Mouse (Mus musculus) embryonic facial prominence, embryonic 15.5 days (tissue): ENCODE data around the gene Aldh1a1. TPM values are rescaled to one million over a fixed set of nuclear protein-coding genes. Genes with fewer than 3 reads are reported as not detected.
"Not testable (repeated sequence)": the region's sequence is repeated elsewhere in the genome, so short reads cannot be mapped to it uniquely, and the experiment has no call there.

Source experiments
- ATAC-seq: fragments of 200-750 bp; cut with Nextera tagmentation; 2 replicates; pipeline ENCODE4 v1.8.0; 2017; ENCODE audit warnings: low read depth, moderate TSS enrichment; ENCODE audit not compliant: insufficient number of reproducible peaks, low FRiP score, low TSS enrichment
- H3K27ac ChIP-seq: fragments of 300-500 bp; sonication (generic); replicated peaks from 2 replicates; pipeline ENCODE4 v1.5.1; 2015; ENCODE audit warnings: mild to moderate bottlenecking, inconsistent platforms
- H3K27me3 ChIP-seq: fragments of 300-500 bp; sonication (generic); 2 replicates; pipeline ENCODE4 v1.6.1; 2015; ENCODE audit warnings: inconsistent platforms
- H3K36me3 ChIP-seq: fragments of 300-500 bp; sonication (generic); 2 replicates; pipeline ENCODE4 v1.6.1; 2015; ENCODE audit warnings: mild to moderate bottlenecking, inconsistent platforms
- H3K4me1 ChIP-seq: fragments of 300-500 bp; sonication (generic); 2 replicates; pipeline ENCODE4 v1.6.1; 2015; ENCODE audit warnings: inconsistent platforms
- H3K4me2 ChIP-seq: fragments of 300-500 bp; sonication (generic); replicated peaks from 2 replicates; pipeline ENCODE4 v1.6.1; 2015; ENCODE audit warnings: mild to moderate bottlenecking, inconsistent platforms
- H3K4me3 ChIP-seq: fragments of 300-500 bp; sonication (generic); replicated peaks from 2 replicates; pipeline ENCODE4 v1.5.1; 2015; ENCODE audit warnings: mild to moderate bottlenecking, inconsistent platforms
- H3K9ac ChIP-seq: fragments of 300-500 bp; sonication (generic); 2 replicates; pipeline ENCODE4 v1.6.1; 2015; ENCODE audit warnings: inconsistent platforms
- H3K9me3 ChIP-seq: fragments of 300-500 bp; sonication (generic); replicated peaks from 2 replicates; pipeline ENCODE4 v1.6.1; 2016; ENCODE audit warnings: inconsistent platforms
- WGBS: fragments of 180-500 bp; shearing (Covaris S2); methylation state at CpG from one replicate; pipeline ENCODE4 v1.1.7; 2015; 5-methylcytosine and 5-hydroxymethylcytosine counted together
- polyA plus RNA-seq: library from polyadenylated mRNA; unstranded; fragments of >200 nt; fragmentation: Nextera tagmentation; extraction: Ambion mirVana; gene quantifications from 2 replicates; pipeline ENCODE4 v1.2.1, GENCODE M21; 2015

Aldh1a1 gene
- polyA plus RNA-seq, 1 experiment from 2014 or later = 14.9 TPM

- Histone ChIP-seq H3K36me3 (no peaks in the 10 kb centered on the region), H3K9ac (no peak overlapping the region), H3K4me2 (no peak overlapping the region), H3K4me1 (no peaks in the 10 kb centered on the region), H3K27ac (no peak overlapping the region), H3K27me3 (no peaks in the 10 kb centered on the region), H3K4me3 (no peak overlapping the region), H3K9me3 (no peaks in the 10 kb centered on the region)
- no peak for ATAC-seq
- WGBS = 64% methylated on average over 3 of the region's 3 CpGs
Measured at GRCm38 (mm10) chr19:20601739-20602138, 109.2 kb downstream of the Aldh1a1 start.

- H3K27ac ChIP-seq = no peak overlapping the region
- H3K27me3 ChIP-seq = no peaks in the 10 kb centered on the region
- no peak overlapping the region for H3K4me2 ChIP-seq
- H3K4me3 ChIP-seq = no peak overlapping the region
- no peaks in the 10 kb centered on the region for H3K9me3 ChIP-seq
- WGBS = 53% methylated on average over 1 of the region's 1 CpGs
- no peaks in the 10 kb centered on the region for H3K36me3 ChIP-seq
- ATAC-seq = no peak
- H3K4me1 ChIP-seq = no peaks in the 10 kb centered on the region
- H3K9ac ChIP-seq = no peak overlapping the region
Measured at GRCm38 (mm10) chr19:20603212-20603611, 110.7 kb downstream of the Aldh1a1 start.

- H3K4me3 ChIP-seq = no peak overlapping the region
- no peak overlapping the region for H3K4me2 ChIP-seq
- 84% methylated on average over 2 of the region's 2 CpGs for WGBS
- no peak for ATAC-seq
- H3K4me1 ChIP-seq = no peaks in the 10 kb centered on the region
- no peaks in the 10 kb centered on the region for H3K9me3 ChIP-seq
- no peaks in the 10 kb centered on the region for H3K27me3 ChIP-seq
- H3K9ac ChIP-seq = no peak overlapping the region
- no peaks in the 10 kb centered on the region for H3K36me3 ChIP-seq
- H3K27ac ChIP-seq = no peak overlapping the region
Measured at GRCm38 (mm10) chr19:20603866-20604265, 111.4 kb downstream of the Aldh1a1 start.

- no peaks in the 10 kb centered on the region for H3K36me3 ChIP-seq
- 48% methylated on average over 3 of the region's 3 CpGs for WGBS
Measured at GRCm38 (mm10) chr19:20614252-20614930, 121.9 kb downstream of the Aldh1a1 start.

GRCm38 (mm10) chr19:20622434-20622833, 129.9 kb downstream of the Aldh1a1 start:
- H3K9ac ChIP-seq = no peak overlapping the region
- no peak overlapping the region for H3K4me3 ChIP-seq
- H3K36me3 ChIP-seq = no peaks in the 10 kb centered on the region
- ATAC-seq = no peak
- no peak overlapping the region for H3K27ac ChIP-seq
- no peaks in the 10 kb centered on the region for H3K4me1 ChIP-seq
- no peaks in the 10 kb centered on the region for H3K27me3 ChIP-seq
- H3K4me2 ChIP-seq = no peak overlapping the region
- WGBS = 72% methylated on average over 2 of the region's 2 CpGs
- H3K9me3 ChIP-seq = no peaks in the 10 kb centered on the region

More at GRCm38 (mm10) chr19:20614252-20614930, 121.9 kb downstream of the Aldh1a1 start:
- no peaks in the 10 kb centered on the region for H3K27me3 ChIP-seq
- ATAC-seq = no peak
- H3K9ac ChIP-seq = no peak overlapping the region
- H3K4me2 ChIP-seq = no peak overlapping the region
- H3K4me3 ChIP-seq = no peak overlapping the region
- H3K27ac ChIP-seq = no peak overlapping the region
- H3K4me1 ChIP-seq = no peaks in the 10 kb centered on the region
- H3K9me3 ChIP-seq = no peaks in the 10 kb centered on the region

- Histone ChIP-seq H3K9ac (no peak overlapping the region), H3K4me1 (no peaks in the 10 kb centered on the region)
Measured at GRCm38 (mm10) chr19:20623416-20623815, 130.9 kb downstream of the Aldh1a1 start.

GRCm38 (mm10) chr19:20631020-20631419, 138.5 kb downstream of the Aldh1a1 start:
- Histone ChIP-seq H3K9ac (no peak overlapping the region), H3K9me3 (no peaks in the 10 kb centered on the region), H3K4me2 (no peak overlapping the region), H3K27me3 (no peaks in the 10 kb centered on the region), H3K27ac (no peak overlapping the region), H3K4me1 (no peaks in the 10 kb centered on the region), H3K4me3 (no peak overlapping the region), H3K36me3 (no peaks in the 10 kb centered on the region)
- WGBS = 78% methylated on average over 1 of the region's 1 CpGs
- no peak for ATAC-seq

More at GRCm38 (mm10) chr19:20623416-20623815, 130.9 kb downstream of the Aldh1a1 start:
- H3K27me3 ChIP-seq = no peaks in the 10 kb centered on the region
- H3K9me3 ChIP-seq = no peaks in the 10 kb centered on the region
- no peaks in the 10 kb centered on the region for H3K36me3 ChIP-seq
- no peak overlapping the region for H3K4me3 ChIP-seq
- 63% methylated on average over 10 of the region's 10 CpGs for WGBS
- no peak overlapping the region for H3K4me2 ChIP-seq
- no peak for ATAC-seq
- H3K27ac ChIP-seq = no peak overlapping the region

GRCm38 (mm10) chr19:20633876-20634691, 141.6 kb downstream of the Aldh1a1 start:
- no peaks in the 10 kb centered on the region for H3K27me3 ChIP-seq
- H3K4me1 ChIP-seq = no peaks in the 10 kb centered on the region
- no peak overlapping the region for H3K9ac ChIP-seq
- H3K36me3 ChIP-seq = no peaks in the 10 kb centered on the region
- H3K4me2 ChIP-seq = no peak overlapping the region
- no peaks in the 10 kb centered on the region for H3K9me3 ChIP-seq
- ATAC-seq = no peak
- 43% methylated on average over 12 of the region's 12 CpGs for WGBS
- H3K4me3 ChIP-seq = no peak overlapping the region
- no peak overlapping the region for H3K27ac ChIP-seq

GRCm38 (mm10) chr19:20644346-20644745, 151.8 kb downstream of the Aldh1a1 start:
- Histone ChIP-seq H3K9ac (no peak overlapping the region), H3K9me3 (no peaks in the 10 kb centered on the region), H3K27ac (no peak overlapping the region), H3K27me3 (no peaks in the 10 kb centered on the region), H3K4me2 (no peak overlapping the region), H3K4me1 (no peaks in the 10 kb centered on the region), H3K4me3 (no peak overlapping the region), H3K36me3 (no peaks in the 10 kb centered on the region)
- 71% methylated on average over 3 of the region's 3 CpGs for WGBS
- no peak for ATAC-seq

GRCm38 (mm10) chr19:20647496-20647895, 155.0 kb downstream of the Aldh1a1 start:
- H3K27me3 ChIP-seq, H3K36me3 ChIP-seq, H3K4me3 ChIP-seq, H3K4me2 ChIP-seq, H3K4me1 ChIP-seq, H3K9me3 ChIP-seq, H3K27ac ChIP-seq, H3K9ac ChIP-seq, ATAC-seq: not testable (repeated sequence)

GRCm38 (mm10) chr19:20650008-20650407, 157.5 kb downstream of the Aldh1a1 start:
- Histone ChIP-seq H3K4me2 (no peak overlapping the region), H3K27ac (no peak overlapping the region), H3K9ac (no peak overlapping the region), H3K36me3 (no peaks in the 10 kb centered on the region), H3K4me3 (no peak overlapping the region), H3K9me3 (no peaks in the 10 kb centered on the region), H3K27me3 (no peaks in the 10 kb centered on the region), H3K4me1 (no peaks in the 10 kb centered on the region)
- 23% methylated on average over 2 of the region's 2 CpGs for WGBS
- no peak for ATAC-seq
